Mouse (Mus musculus): ENCODE measurements around the gene Frmd4a.

Frmd4a gene

DNA sequence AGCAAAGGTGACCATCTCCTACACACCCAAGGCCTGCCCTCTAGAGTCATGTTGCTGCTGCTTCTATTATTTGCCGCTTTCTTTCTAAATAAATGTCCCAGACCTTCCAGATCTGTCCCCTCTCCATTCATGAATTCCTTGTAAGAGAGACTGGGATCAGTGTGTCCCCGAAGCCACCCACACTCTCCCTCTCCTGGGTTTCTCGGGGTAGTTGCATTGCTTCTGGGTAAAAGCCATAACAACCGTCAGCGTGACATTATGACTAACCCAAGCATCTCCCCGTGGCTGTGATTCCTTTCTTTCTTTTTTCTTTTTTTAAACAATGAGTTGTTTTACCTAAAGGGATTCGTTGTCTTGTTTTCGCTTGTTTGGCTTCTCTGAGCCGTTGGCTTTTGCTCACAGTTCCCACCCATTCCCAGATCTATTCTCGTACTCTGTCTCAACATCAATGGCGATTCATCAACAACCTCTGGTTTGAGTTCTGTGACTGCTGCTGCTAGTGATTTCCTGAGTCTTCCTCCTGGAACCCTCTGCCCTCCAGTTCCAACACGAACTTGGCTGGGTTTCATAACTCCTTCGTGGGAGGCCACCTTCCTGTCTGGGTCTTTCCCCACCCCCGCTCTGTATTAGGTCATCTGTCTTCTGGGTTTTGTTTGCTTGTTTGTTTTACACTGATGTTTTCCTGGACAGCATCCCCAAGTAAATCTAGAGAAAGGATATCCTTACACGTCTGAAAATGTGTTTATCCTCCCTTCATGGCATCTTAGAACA, 483.9 kb downstream of the Frmd4a start:
- no peak for DNase-seq

DNA sequence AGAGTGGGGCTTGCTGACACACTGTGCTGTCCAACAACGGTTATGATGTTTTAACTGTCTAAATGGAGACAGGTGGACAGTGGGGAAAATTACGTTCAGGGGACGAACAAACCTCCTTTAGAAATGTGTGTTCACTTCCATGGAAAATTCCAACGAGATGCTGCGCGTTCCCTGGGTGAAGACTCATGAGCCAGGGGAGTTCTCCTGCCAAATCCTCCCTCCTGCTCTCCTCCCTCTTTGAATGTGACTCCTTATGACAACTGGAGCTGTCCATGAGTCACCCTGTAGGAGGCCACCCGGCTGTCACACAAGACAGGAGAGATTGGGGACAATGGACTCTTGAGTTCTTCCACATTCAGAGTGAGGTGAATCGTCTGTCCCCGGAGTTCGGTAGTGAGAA, 486.9 kb downstream of the Frmd4a start:
- no peak for DNase-seq

DNA sequence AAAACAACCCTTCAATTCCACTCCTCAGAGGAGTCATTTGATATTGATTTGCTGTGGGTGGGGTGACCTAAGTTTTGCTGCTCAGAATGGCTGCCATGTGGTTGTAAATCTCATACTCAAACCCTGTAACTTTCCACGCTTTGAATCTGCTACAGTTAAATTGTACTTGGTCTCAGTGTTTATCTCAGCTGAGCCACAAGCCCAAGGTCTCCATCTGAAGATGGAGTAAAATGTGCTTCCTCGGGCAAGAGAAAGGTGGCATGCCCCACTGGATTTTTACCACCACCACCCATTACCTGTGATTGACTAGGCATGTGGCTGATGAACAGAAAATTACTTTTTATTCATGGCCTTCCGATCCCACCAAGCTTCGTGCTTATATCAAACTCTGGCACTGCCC, 488.2 kb downstream of the Frmd4a start:
- no peak for DNase-seq

DNA sequence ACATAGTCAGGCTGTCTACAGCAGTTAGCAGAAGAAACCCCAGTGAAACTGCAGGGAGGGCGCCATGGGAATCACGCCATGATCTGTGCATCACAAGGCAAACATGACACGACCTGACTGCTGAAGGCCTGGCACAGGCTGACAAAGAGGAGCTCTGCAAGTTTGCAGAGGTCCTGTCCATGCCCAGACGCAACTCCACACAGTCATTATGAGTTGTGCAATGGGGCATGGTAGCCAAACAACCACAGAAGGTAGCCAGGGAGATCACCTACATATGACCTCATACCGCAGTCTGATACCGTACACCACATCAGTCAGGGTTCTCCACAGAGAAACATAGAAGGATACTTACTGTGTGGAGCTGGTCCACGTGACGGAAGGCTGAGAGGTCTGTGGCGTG, 489.1 kb downstream of the Frmd4a start:
- no peak for DNase-seq

DNA sequence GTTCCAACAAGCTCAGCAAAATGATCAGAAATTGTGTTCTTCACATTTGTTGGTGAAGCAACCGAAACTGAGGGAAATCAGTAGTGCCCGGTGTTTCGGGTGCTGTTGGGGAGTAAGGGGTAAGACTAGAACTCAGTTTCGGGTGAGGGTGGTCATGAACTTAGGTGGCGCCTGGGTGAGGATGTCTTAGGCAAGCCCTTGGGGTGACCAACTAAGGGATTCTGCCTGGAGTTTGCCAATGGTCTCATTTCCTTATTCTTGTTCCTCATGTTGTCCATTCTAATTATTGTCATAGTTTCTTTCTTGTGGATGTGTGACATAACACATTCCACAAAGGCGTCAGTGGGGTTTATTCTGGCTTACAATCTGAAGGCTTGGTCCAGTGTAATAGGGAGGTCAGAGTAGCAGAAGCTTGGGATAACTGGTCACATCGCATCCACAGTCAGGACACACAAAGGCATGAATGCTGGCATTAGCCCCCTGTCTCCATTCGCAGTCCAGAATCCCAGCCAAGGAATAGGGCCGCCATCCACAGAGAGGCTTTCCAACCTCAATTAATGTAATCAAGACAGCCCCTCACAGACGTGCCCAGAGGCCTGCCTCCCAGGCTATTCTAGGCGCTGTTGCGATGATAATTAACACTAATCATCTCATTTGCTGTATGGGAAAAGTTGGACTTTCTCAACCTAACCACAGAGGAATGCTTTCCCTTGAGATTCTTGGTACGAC, 490.5 kb downstream of the Frmd4a start:
- no peak for DNase-seq

DNA sequence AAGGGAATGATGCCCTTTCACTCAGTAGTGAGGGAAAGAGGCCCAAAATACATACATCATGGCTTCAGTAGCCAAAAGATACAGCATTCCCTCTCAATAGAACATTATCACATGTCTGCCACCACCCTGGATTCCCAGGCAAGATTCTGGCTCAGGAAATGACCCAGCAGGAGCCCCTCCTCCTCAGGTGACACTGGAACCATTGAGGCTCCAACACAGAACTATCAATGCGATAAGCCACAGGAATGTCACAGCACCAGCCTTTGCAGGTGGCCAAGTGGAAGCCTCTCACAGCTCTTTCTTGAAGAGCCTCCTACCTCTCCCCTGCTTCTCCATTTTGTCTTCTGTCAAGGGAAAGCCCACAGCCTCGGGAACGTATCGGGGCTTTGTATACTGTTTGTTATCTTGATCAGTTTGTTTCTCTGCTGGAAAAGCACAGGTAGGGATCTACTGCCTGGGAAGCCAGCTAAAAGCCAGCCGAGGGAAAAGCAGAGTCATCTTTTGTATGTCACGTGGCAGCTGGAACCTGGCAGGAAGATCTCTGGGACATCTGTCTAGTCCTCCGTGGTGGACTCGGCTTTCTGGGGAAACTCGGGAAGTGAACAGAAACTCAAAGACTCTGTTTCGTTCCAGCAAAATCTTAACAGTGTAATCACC, 491.6 kb downstream of the Frmd4a start:
- no peak for DNase-seq

DNA sequence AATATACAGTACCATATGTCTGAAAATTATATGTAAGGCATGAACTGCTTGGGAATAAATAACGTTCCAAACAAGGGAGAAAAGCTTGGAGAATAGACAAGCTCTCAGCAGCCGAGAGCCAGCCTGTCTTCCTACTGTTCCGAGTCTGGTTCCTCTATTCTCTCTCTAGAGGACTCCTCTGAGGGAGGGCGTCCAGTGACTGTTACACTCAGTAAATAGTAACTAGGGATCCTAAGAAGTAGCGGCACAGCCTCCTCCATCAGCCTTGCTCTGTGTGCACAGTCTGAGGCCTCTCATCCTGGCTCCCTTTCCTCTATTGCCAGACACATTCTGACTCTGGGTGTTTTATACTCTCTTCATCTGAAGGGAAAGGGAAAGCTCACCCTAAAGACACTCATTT, 492.2 kb downstream of the Frmd4a start:
- DNase-seq, result no peak

DNA sequence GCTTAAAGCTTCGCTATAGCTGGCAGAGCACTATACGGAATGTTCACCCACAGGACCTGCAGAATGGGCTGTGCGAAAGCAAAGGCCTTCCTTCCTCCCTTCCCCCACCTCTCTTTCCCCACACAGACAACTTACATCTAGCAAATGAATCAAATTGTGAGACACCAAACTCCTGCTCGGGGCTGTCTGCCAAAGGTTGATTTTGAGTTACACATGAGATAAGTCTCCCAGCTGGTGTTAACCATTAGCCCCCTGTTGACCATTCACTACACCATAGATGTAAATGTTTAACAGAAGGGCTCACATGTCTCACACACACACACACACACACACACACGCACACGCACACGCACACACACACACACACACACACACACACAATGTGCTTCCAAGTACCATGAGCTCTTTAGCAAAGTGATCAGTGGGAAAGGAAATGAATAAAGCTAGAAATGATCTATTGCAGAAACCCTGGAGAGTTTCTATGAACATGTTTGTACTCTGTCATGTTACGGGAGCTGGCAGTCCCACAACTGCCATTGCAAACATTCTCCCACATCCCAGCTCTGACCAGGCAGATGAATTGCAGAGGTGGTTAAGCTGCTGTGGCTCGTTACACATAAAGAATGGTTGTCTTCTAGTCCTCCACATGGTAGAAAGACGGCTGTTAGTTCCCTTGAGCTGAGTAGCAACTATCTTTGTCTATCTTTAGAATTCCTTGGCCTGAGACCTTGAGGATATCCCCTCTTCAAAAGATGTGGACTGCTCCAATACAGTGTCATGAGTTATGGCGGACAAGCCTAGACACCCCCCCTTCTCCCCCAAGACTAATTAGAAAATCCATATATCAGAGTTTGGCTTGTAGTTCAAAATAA, 492.9 kb downstream of the Frmd4a start:
- DNase-seq, result no peak

DNA sequence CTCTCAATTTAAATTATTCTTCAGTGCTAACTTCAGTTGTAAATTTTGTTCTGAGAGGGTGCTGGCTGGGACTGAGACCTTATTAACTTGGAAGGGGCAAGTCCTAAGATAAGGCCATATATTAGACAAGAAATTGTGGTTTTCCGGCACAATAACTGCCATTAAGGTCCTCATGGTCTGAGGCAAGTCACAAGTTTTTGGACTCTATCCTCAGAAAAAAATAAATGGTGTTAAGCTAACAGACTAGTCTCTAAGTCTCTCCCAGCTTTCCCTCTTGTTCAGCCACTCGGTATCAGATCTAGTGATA, 493.5 kb downstream of the Frmd4a start:
- DNase-seq, result no peak

DNA sequence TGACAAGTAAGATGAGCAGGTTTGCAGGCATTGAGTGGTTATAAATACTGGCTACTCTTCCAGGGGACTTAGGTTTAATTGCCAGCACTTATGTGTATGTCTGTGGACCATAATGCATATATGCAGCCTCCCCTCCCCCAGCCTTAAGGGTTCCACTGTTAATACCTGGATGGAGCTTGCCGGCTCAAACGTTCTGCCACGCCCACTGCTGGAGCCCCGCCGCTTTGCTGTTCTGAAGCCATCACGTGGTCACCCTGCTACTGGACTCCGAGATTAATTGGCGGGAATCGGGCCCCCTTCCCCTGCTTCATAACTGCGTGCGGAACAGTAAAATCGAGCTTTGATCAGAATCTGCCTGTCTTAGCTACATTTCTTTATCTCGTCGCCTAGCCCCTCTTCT, 495.1 kb downstream of the Frmd4a start:
- no peak for DNase-seq

DNA sequence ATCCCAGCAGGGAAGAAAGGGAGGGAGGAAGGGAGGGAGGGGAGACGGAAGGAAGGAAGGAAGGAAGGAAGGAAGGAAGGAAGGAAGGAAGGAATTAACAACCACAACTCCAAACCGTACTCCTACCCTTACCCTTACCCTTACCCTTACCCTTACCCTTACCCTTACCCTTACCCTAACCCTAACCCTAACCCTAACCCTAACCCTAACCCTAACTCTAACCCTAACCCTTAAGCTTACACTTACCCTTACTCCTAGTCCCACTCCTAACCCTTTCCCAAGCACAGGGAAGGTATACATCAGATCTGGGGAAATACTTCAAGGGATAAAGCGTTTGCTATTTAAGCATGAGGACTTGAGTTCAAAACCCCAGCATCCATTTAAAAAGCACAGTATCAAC, 498.4 kb downstream of the Frmd4a start:
- no peak for DNase-seq

DNA sequence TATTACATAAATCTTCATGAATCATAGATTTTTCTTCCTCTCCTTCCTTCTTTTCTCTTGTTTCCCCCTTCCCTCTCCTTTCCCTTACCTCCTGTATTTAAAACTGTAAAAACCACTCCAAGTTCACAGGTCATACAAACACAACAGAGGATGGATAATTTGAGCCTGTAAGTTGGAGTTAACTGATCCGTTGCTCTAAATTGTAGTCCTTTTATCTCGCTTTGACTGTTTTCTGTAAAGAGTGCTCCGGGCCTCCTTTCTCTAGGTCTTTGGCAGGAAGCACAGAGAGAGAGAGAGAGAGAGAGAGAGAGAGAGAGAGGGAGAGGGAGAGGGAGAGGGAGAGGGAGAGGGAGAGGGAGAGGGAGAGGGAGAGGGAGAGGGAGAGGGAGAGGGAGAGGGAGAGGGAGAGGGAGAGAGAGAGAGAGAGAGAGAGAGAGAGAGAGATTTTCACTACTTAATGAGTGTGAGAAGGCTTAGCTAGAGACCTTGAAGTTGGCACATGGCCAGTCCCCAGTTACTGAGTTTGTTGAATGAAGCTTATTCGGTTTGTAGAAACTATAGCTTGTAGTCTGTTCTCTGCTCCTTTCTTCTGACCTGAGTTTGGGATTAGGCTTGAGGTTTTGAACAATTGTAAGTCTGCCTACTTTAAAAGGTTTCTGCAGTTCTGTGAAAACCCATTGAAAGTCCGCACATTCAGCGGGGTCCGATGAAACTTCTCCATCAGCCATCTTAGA, 499.5 kb downstream of the Frmd4a start:
- no peak for DNase-seq

DNA sequence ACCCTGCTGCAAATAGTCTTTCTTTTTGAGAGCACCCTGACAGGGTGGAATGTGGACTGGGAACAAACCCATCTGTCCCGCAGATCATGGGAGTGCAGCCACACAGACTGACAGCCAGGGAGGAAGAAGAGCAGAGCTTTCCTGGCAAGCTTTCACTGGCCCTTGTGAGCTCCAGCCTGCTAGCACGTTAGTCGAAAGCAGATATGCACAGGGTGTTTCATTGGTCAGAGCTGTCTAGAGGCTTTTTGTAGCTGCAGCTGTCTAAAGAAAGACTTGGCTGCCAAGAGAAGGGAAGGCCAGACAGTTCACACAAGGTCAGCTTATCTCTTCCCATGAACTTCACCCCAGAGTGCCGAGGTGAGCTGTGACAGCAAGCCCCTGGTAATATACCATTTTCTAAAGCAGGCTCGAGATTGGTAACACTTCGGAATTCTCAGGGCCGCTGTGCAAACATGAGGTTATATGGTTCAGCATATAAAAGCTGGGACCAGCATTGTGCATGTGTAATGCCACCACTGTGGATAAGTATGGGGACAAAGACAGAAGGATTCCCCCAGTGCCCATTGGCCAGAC, 500.1 kb downstream of the Frmd4a start:
- no peak for DNase-seq

DNA sequence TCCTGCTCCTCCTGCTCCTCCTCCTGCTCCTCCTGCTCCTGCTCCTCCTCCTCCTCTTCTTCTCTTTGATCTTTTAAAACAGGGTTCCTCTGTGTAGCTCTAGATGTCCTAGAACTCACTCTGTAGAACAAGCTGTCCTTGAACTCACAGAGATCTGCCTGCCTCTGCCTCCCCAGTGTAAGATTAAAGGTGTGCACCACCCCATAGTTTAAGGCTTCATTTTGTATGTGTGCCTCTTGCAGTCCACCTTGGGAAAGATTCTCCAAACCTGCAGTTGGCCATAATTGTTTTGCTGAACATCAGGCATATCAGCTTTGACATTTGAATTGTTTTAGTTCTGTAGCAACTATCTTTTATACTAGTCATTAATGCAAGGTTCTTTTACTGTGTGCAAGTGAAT, 501.0 kb downstream of the Frmd4a start:
- DNase-seq, result no peak

DNA sequence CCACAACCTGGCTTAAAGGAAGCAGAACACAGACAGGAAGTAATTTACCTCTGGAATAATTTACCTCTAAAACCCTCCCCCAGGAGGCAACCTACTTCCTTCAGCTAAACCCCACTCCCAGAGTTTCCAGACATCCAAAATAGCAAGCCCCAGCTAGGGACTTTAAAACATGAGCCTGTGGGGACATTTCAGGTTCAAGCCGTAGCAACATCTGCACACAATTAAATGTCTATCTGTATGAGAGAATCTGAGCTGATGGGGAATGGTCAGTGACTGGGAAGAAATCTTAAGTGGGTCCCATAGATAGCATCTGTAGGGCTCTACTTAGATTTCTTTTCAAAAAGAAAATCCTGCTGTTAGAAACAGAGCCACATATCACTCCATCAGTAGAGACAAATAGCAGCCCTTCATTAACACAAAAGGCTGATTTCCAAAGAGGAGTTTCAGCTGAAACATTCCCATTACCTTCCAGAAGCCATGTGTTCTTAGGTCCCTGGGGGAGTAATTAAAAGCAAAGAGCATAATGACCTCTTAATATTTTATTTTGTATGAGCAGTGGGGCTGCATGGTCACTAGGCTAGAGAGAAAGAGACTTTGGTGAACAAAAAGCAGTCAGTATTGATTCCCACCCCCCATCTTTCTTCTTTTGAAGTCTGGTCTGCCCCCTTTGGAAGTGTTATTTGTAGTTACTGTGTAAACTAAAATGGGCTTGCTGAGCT, 505.4 kb downstream of the Frmd4a start:
- DNase-seq, result no peak

DNA sequence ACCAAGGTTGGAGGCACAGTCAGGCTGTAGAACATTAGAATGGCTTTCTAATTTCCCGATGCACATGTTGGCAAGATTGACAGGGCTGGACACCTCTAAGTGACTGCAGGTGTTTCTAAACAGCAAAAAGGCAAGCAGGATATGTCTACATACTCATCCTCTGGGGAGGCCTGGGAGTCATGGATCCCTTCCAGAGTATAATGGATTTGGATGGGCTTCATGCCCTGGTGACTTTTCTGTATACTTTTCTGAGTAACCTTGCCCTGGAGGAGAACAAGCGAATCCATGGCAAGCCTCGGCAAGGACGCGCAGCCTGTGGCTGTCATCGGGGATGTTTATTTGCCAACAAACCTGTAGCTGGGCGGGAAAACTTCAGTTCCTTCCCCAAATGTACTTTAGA, 509.6 kb downstream of the Frmd4a start:
- DNase-seq, result no peak

DNA sequence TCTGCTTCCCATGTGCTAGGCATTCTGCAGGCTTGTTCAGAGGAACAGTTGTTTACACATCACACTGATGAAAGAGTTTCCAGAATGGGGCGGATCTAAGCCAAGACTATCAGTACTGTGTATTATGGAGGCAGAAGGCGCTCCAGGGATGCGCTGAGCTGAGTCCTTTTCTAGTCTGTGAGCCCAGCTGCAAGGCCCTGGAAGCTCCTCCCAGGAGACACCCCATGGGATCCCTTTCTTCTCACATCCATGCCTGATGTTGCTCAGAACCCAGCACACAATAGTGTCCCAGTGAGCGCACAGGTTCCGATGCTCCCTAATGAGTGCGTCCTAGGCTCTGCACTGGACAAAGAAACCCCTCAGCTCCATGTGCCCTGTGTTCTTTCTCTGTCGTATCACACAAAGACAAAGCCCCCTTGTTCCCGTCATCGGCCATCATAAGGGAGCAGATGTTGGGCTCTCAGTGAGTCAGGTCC, 511.8 kb downstream of the Frmd4a start:
- DNase-seq, result no peak

DNA sequence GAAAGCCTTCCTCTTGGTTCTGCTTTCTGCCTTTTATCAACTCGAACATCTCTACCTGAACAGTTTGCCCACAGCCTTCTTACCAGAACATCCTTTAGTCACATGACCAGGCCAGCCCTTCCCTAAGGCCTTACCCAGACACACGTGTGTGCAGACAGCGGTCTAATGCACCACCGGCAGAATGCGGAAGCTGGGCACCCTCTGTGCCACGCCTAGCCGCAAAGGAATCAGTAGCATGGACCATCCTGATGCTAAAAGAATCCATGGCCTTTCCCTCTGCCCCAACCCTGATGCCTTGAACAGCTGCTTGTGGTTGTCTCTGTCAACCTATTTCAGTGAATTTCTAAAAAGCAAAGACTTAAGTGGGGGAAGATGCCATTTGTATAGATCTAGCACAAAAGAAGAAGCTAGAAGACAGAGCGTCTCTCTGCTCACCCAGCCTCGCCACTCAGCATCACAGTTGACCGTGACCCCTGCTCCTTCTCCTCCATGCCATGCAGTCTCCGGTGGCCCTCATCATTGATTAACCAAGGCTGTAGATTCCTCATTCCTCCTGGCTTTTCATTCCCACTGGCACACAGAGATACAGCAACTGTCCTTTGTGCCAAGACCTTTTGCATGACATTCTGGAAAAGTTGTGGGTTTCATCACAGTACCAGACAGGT, 514.1 kb downstream of the Frmd4a start:
- DNase-seq, result no peak

DNA sequence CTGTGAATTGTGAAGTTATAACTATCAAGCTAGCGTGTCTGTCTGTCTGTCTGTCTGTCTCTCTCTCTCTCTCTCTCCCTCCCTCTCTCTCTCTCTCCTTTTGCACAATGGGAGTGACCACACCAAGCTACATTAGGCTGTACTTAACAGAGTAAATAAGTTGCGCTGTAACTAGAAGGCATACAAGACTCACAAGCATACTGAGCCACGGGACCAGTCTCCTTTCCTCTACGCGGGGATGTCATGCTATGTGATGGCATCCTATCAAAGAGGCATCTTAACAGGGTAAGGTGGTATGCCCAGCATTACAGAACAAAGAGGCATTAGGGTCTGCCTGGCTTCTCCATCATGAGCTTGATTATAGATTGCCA, 514.7 kb downstream of the Frmd4a start:
- no peak for DNase-seq

DNA sequence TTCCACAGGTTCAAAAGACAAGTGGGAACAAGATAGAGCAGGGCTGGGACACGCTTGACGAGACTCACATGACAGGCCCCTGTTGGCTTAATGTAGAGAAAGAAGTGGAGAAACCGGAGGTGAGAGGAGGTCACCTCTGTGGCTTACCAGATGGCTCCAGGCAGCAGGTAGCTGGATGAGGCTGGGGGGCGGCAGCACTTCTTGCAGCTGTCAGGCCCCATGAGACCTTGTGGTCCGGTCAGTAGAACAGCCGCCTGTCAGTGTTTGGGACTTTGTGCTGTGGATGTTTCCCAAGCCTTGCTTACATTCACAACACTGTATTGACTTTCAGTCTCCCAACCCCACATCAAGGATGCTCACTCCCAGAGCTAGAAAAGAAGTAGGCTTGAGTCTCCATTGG, 515.4 kb downstream of the Frmd4a start:
- no peak for DNase-seq
